Mouse (Mus musculus) liver, adult 2 months (tissue): ENCODE measurements around the gene Cd82. TPM values are rescaled to one million over a fixed set of nuclear protein-coding genes. Genes with fewer than 3 reads are reported as not detected.

Experiments
- DNase-seq: peaks from one replicate; pipeline ENCODE4 v3.0.0-alpha.2; 2011; ENCODE audit warnings: low read depth, low spot score; ENCODE audit errors: extremely low read depth
- H3K27ac ChIP-seq: fragments of 200-500 bp; replicated peaks from 2 replicates; pipeline ENCODE4 v1.5.1; 2012; ENCODE audit warnings: low read depth, mild to moderate bottlenecking, control low read depth, inconsistent platforms, low read length; ENCODE audit not compliant: insufficient read depth
- H3K27me3 ChIP-seq: fragments of 200-500 bp; 2 replicates; pipeline ENCODE4 v1.6.1; 2012; ENCODE audit warnings: mild to moderate bottlenecking, moderate library complexity, low read length, inconsistent platforms; ENCODE audit not compliant: control insufficient read depth, insufficient read depth
- H3K36me3 ChIP-seq: fragments of 200-500 bp; 2 replicates; pipeline ENCODE4 v1.6.1; 2012; ENCODE audit warnings: low read length, inconsistent platforms; ENCODE audit not compliant: control insufficient read depth, insufficient read depth
- H3K4me1 ChIP-seq: fragments of 200-500 bp; 2 replicates; pipeline ENCODE4 v1.6.1; 2011; ENCODE audit warnings: low read length; ENCODE audit not compliant: control insufficient read depth, insufficient read depth
- H3K4me3 ChIP-seq: fragments of 200-500 bp; 2 replicates; pipeline ENCODE4 v1.5.1; 2011; ENCODE audit warnings: low read depth, mild to moderate bottlenecking, control low read depth, low read length, moderate library complexity; ENCODE audit not compliant: insufficient read depth
- H3K79me2 ChIP-seq: fragments of 200-500 bp; 2 replicates; pipeline ENCODE4 v1.6.1; 2012; ENCODE audit warnings: inconsistent platforms, mild to moderate bottlenecking, low read length, moderate library complexity; ENCODE audit not compliant: control insufficient read depth, insufficient read depth
- H3K9ac ChIP-seq: fragments of 200-500 bp; 2 replicates; pipeline ENCODE4 v1.6.1; 2012; ENCODE audit warnings: low read depth, mild to moderate bottlenecking, control low read depth, inconsistent platforms, low read length
- CTCF ChIP-seq: fragments of 200-500 bp; IDR thresholded peaks from 2 replicates; pipeline ENCODE4 v1.5.1; 2011; ENCODE audit warnings: low read depth, low read length, control low read depth
- POLR2A ChIP-seq: fragments of 200-500 bp; IDR thresholded peaks from 2 replicates; pipeline ENCODE4 v1.6.1; 2011; ENCODE audit warnings: low read length, control low read depth; ENCODE audit not compliant: insufficient read depth; ENCODE audit errors: extremely low read depth
- WGBS: fragments of 180-500 bp; shearing (Covaris S2); methylation state at CpG from one replicate; pipeline ENCODE4 v1.1.7; 2018; 5-methylcytosine and 5-hydroxymethylcytosine counted together
- polyA plus RNA-seq: library from polyadenylated mRNA; depleted of rRNA; stranded (reverse); fragments of >200 nt; gene quantifications from 2 replicates; pipeline ENCODE4 v1.2.3, GENCODE M21; 2012
- total RNA-seq: library from RNA; depleted of rRNA; stranded (reverse); fragments of >200 nt; gene quantifications from 2 replicates; pipeline ENCODE4 v1.2.3, GENCODE M21; 2014

Cd82 gene
- total and polyA plus RNA-seq, 2 experiments: 81.6 to 148 TPM

DNA sequence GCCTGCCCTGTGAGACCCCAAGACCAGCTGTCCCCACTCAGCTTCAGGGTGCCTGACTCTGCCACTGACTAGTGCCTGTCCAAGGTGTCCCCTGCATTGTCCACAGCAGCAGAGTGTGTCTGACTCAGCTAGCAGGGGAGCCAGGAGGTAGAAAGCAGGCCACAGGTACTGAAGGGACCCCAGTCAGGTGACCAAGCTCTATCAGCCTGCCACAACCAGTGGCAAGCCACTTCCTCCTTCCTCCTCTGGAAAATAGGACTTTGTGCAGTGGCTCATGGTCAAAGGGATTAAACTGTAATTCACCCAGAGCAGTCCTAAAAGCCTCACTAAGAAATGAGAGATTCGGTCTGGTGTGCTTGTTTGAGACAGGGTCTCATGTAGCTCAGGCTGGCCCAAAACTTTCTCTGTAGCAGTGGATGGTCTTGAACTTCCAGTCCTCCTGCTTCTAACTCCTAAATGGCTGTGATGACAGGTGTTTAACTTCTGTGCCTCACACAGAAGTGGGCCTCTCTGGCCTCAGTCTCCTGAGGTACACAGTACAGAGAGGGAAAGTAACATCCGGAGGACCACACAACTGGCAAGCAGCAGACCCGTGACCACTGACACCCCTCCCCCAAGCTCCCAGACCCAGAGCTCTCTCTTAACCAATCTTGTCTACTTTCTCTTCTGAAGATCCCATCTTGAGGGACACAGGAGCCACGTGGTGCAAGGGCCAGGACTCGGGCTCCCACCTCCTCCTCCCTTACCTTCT is 31.2 kb downstream of the Cd82 start:
- TF ChIP-seq POLR2A (no peak), CTCF (no peak)
- Histone ChIP-seq H3K36me3 (peaks cover 6% of the 10 kb centered on the region; the same call in 1 of the 2 replicates), H3K27me3 (no peaks in the 10 kb centered on the region), H3K79me2 (no peaks in the 10 kb centered on the region), H3K9ac (no peak overlapping the region), H3K27ac (no peak overlapping the region), H3K4me3 (no peak overlapping the region), H3K4me1 (peaks cover 8% of the 10 kb centered on the region)
- 82% methylated on average over 5 of the region's 5 CpGs for WGBS
- DNase-seq: no peak

- Histone ChIP-seq H3K9ac (no peak overlapping the region), H3K4me1 (peaks cover 5% of the 10 kb centered on the region), H3K27me3 (no peaks in the 10 kb centered on the region), H3K79me2 (no peaks in the 10 kb centered on the region), H3K27ac (no peak overlapping the region), H3K4me3 (no peak overlapping the region), H3K36me3 (peaks cover 6% of the 10 kb centered on the region; the same call in 1 of the 2 replicates)
- DNase-seq: no peak
- TF ChIP-seq POLR2A (no peak), CTCF (no peak)
- 93% methylated on average over 5 of the region's 5 CpGs for WGBS
These were observed 31.9 kb downstream of the Cd82 start for GRCm38 (mm10) chr2:93430993-93431392.

- Histone ChIP-seq H3K9ac (no peak overlapping the region), H3K79me2 (no peaks in the 10 kb centered on the region), H3K4me3 (no peak overlapping the region), H3K27me3 (no peaks in the 10 kb centered on the region), H3K4me1 (no peaks in the 10 kb centered on the region; the same call in 1 of the 2 replicates), H3K27ac (no peak overlapping the region), H3K36me3 (peaks cover 3% of the 10 kb centered on the region; the same call in 1 of the 2 replicates)
- WGBS: 88% methylated on average over 11 of the region's 11 CpGs
- DNase-seq: no peak
- TF ChIP-seq POLR2A (no peak), CTCF (no peak)
These were observed 34.9 kb downstream of the Cd82 start for GRCm38 (mm10) chr2:93428004-93428531.

DNA sequence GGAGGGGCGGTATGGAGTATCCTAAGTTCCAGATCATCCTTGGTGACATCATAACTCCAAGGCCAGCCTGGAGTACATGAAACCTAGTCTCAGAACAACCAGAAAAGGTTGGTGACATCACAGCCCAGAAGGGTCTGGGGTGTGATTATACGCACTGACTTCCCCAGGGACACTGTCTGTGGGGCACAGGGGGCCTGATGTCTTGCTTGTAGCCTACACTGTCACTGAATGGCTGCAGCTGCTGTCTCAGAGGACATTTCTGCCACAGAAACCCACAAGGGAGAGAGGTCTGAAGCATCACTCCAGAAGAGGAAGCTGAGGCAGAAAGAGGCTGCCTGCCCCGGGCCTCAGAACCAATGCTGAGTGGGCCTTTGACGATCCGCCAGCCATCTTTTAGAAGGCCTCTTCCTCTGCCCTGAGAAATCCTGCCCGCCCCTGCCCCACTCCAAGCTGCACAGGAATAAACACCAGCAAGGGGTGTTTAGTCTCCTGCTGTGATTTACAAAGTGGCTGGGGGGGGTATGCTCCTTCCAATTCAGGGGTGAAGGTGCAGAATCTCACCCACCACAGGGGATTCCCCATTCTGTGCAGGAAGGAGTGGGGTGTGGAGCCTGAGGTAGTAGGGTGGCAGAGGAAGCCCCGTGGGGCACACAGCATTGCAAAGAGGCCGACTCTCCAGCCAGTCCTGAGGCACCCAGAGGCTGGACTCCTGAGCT is 35.8 kb downstream of the Cd82 start:
- peaks cover 3% of the 10 kb centered on the region; the same call in 1 of the 2 replicates for H3K36me3 ChIP-seq

GRCm38 (mm10) chr2:93425810-93426209 is 37.1 kb downstream of the Cd82 start:
- no peak for TF ChIP-seq POLR2A
- TF ChIP-seq CTCF: no peak
- H3K9ac ChIP-seq: no peak overlapping the region
- H3K27me3 ChIP-seq: no peaks in the 10 kb centered on the region
- DNase-seq: no peak
- no peaks in the 10 kb centered on the region for H3K79me2 ChIP-seq
- WGBS: 87% methylated on average over 4 of the region's 4 CpGs
- no peaks in the 10 kb centered on the region for H3K4me1 ChIP-seq
- H3K4me3 ChIP-seq: no peak overlapping the region
- peaks cover 3% of the 10 kb centered on the region; the same call in 1 of the 2 replicates for H3K36me3 ChIP-seq
- no peak overlapping the region for H3K27ac ChIP-seq

More for the DNA sequence above, 35.8 kb downstream of the Cd82 start:
- H3K27ac ChIP-seq: no peak overlapping the region
- H3K79me2 ChIP-seq: no peaks in the 10 kb centered on the region
- H3K4me3 ChIP-seq: no peak overlapping the region
- no peak for DNase-seq
- no peak overlapping the region for H3K9ac ChIP-seq
- H3K4me1 ChIP-seq: no peaks in the 10 kb centered on the region
- 86% methylated on average over 8 of the region's 8 CpGs for WGBS
- H3K27me3 ChIP-seq: no peaks in the 10 kb centered on the region
- TF ChIP-seq POLR2A (no peak), CTCF (no peak)
